Mouse (Mus musculus) limb, embryonic 12.5 days (tissue): Measurements from ENCODE around the gene Znhit6. TPM values are rescaled to one million over a fixed set of nuclear protein-coding genes. Genes with fewer than 3 reads are reported as not detected.

ENCODE experiments used
- ATAC-seq: fragments of 200-750 bp; cut with Nextera tagmentation; 2 replicates; pipeline ENCODE4 v1.8.0; 2017; ENCODE audit warnings: low read depth, moderate TSS enrichment; ENCODE audit not compliant: insufficient number of reproducible peaks, insufficient read depth, low FRiP score, low TSS enrichment
- H3K27ac ChIP-seq: fragments of 300-500 bp; sonication (generic); 2 replicates; pipeline ENCODE4 v1.5.1; 2016; ENCODE audit warnings: mild to moderate bottlenecking, moderate library complexity
- H3K27me3 ChIP-seq: fragments of 300-500 bp; sonication (generic); 2 replicates; pipeline ENCODE4 v1.6.1; 2016; ENCODE audit warnings: mild to moderate bottlenecking, moderate library complexity
- H3K36me3 ChIP-seq: fragments of 300-500 bp; sonication (generic); 2 replicates; pipeline ENCODE4 v1.6.1; 2016; ENCODE audit warnings: mild to moderate bottlenecking, moderate library complexity
- H3K4me1 ChIP-seq: fragments of 300-500 bp; sonication (generic); replicated peaks from 2 replicates; pipeline ENCODE4 v1.6.1; 2016
- H3K4me2 ChIP-seq: fragments of 300-500 bp; sonication (generic); 2 replicates; pipeline ENCODE4 v1.6.1; 2016; ENCODE audit warnings: mild to moderate bottlenecking, moderate library complexity
- H3K4me3 ChIP-seq: fragments of 300-500 bp; sonication (generic); replicated peaks from 2 replicates; pipeline ENCODE4 v1.5.1; 2016; ENCODE audit warnings: mild to moderate bottlenecking
- H3K9ac ChIP-seq: fragments of 300-500 bp; sonication (generic); replicated peaks from 2 replicates; pipeline ENCODE4 v1.6.1; 2016; ENCODE audit warnings: mild to moderate bottlenecking, moderate library complexity
- H3K9me3 ChIP-seq: fragments of 300-500 bp; sonication (generic); 2 replicates; pipeline ENCODE4 v1.6.1; 2016; ENCODE audit warnings: mild to moderate bottlenecking, moderate library complexity
- WGBS: fragments of 180-500 bp; shearing (Covaris S2); methylation state at CpG from one replicate; pipeline ENCODE4 v1.1.7; 2016; 5-methylcytosine and 5-hydroxymethylcytosine counted together
- polyA plus RNA-seq: library from polyadenylated mRNA; unstranded; fragments of >200 nt; fragmentation: Nextera tagmentation; extraction: Ambion mirVana; gene quantifications from 2 replicates; pipeline ENCODE4 v1.2.1, GENCODE M21; 2016

Znhit6 gene
- polyA plus RNA-seq, 1 experiment from 2014 or later, result 45.7 TPM

GRCm38 (mm10) chr3:145627830-145628229, 51.8 kb downstream of the Znhit6 start:
- no peaks in the 10 kb centered on the region for H3K36me3 ChIP-seq
- no peak overlapping the region for H3K4me2 ChIP-seq
- H3K4me1 ChIP-seq, result peaks cover 3% of the 10 kb centered on the region
- H3K27ac ChIP-seq, result no peak overlapping the region
- no peak overlapping the region for H3K9ac ChIP-seq
- 72% methylated on average over 3 of the region's 3 CpGs for WGBS
- no peaks in the 10 kb centered on the region for H3K27me3 ChIP-seq
- H3K4me3 ChIP-seq, result no peak overlapping the region
- no peak for ATAC-seq
- no peaks in the 10 kb centered on the region for H3K9me3 ChIP-seq

- Histone ChIP-seq H3K27ac (no peak overlapping the region), H3K4me1 (peaks cover 9% of the 10 kb centered on the region), H3K9ac (no peak overlapping the region), H3K36me3 (no peaks in the 10 kb centered on the region), H3K4me2 (no peak overlapping the region), H3K4me3 (no peak overlapping the region), H3K27me3 (no peaks in the 10 kb centered on the region), H3K9me3 (no peaks in the 10 kb centered on the region)
- 85% methylated on average over 5 of the region's 5 CpGs for WGBS
- no peak for ATAC-seq
Observed at GRCm38 (mm10) chr3:145628643-145629042, 52.6 kb downstream of the Znhit6 start.

DNA sequence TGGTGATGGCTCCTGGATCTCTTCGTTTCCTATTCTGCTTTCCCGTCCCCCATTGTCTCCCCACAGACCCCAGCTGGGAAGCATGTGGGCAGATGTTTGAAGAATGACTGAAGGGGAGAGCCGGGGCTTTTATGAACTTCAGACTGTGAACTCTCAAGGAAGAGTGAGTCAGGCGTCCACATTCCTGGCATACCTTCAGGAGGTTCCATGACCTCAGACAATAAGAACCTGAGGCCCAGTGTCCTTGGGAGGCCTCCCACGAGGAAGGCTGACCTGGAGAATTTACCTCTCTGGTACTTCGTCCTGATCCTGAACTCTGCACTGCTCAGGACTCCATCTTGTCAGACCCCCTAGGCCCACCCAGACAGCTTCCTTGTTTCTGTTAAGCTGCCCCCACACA, 56.9 kb downstream of the Znhit6 start:
- Histone ChIP-seq H3K36me3 (no peaks in the 10 kb centered on the region), H3K4me1 (peaks cover 9% of the 10 kb centered on the region), H3K9me3 (no peaks in the 10 kb centered on the region), H3K9ac (no peak overlapping the region), H3K27me3 (no peaks in the 10 kb centered on the region), H3K27ac (no peak overlapping the region), H3K4me2 (no peak overlapping the region), H3K4me3 (no peak overlapping the region)
- WGBS, result 21% methylated on average over 6 of the region's 6 CpGs
- no peak for ATAC-seq

- Histone ChIP-seq H3K9ac (no peak overlapping the region), H3K4me3 (no peak overlapping the region), H3K4me1 (peaks cover 18% of the 10 kb centered on the region), H3K4me2 (no peak overlapping the region), H3K9me3 (no peaks in the 10 kb centered on the region), H3K27ac (no peak overlapping the region), H3K27me3 (no peaks in the 10 kb centered on the region), H3K36me3 (no peaks in the 10 kb centered on the region)
- 79% methylated on average over 14 of the region's 14 CpGs for WGBS
- ATAC-seq, result no peak
Observed at GRCm38 (mm10) chr3:145634002-145634710, 58.2 kb downstream of the Znhit6 start.

DNA sequence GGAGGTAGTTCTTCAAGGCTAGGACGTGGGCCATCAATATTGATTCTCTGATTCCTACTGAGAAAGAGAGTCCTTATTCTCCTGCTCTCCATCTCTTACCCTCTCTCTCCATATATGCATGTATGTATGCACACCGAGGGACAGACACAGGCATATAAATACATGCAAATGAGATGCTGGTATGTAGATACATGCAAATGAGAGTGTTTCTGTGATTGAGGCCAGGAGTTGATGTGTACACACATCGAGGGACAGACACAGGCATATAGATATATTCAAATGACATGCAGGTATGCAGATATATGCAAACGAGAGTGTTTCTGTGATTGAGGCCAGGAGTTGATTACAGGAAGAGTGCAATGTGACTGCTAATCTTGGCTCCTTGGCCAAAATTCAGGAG, 64.2 kb downstream of the Znhit6 start:
- Histone ChIP-seq H3K9ac (no peak overlapping the region), H3K36me3 (no peaks in the 10 kb centered on the region), H3K27me3 (no peaks in the 10 kb centered on the region; the same call in 1 of the 2 replicates), H3K4me3 (no peak overlapping the region), H3K4me1 (peaks cover 25% of the 10 kb centered on the region), H3K4me2 (no peak overlapping the region), H3K9me3 (no peaks in the 10 kb centered on the region), H3K27ac (no peak overlapping the region)
- 88% methylated on average over 4 of the region's 4 CpGs for WGBS
- ATAC-seq, result no peak

GRCm38 (mm10) chr3:145640583-145640982, 64.6 kb downstream of the Znhit6 start:
- Histone ChIP-seq H3K4me3 (no peak overlapping the region), H3K36me3 (no peaks in the 10 kb centered on the region), H3K4me1 (peaks cover 25% of the 10 kb centered on the region), H3K4me2 (no peak overlapping the region), H3K27ac (no peak overlapping the region), H3K27me3 (no peaks in the 10 kb centered on the region; the same call in 1 of the 2 replicates), H3K9ac (no peak overlapping the region), H3K9me3 (no peaks in the 10 kb centered on the region)
- WGBS, result 84% methylated on average over 4 of the region's 4 CpGs
- ATAC-seq, result no peak

DNA sequence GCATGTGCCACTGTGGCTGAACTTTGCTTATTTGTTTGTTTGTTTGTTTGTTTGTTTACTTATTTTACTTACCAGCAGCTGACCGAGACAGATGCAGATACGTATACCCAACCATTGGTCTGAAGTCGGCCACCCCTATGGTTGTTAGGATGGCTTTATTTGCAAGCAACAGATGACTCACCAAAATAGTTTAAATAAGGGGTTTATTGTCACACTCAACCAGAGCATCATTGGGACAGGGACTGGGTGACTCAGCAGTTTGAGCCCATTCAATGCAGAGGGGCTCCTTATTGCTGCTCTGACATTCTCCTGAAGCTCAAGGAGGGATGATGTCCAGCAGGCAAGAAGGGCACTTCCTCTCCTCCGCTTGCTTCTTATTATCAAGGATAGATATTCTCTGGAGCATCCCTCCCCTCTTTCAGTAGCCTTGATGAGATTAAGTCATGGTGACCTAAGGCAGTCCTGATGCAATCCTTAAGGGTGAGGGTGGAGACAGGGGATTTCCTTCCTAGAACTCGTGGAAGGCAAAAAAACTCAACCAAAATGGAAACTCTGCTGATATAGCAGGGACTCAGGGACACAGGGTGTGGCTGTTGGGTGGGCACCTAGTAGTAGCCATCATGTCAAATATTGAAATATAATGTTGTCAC, 65.2 kb downstream of the Znhit6 start:
- 86% methylated on average over 5 of the region's 5 CpGs for WGBS
- no peak for ATAC-seq

DNA sequence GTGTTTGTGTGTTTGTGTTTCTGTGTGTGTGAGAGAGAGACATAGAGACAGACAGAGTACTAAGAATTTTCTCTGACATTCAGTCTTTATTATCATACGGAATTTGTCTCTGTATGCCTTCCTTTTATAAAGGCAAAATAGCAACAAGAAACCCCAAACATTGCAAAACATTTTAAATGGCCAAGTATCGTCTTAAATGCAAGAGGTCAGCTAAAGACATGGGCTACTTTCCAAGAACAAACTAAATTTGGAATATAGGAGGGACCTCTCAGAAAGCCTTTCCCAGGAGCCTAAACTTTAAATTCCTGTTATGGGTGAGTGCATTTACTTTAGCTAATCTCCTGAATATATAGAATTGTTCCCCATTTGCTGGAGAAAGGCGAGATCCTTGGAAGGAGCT, 65.9 kb downstream of the Znhit6 start:
- WGBS, result 79% methylated on average over 3 of the region's 3 CpGs
- no peak overlapping the region for H3K9ac ChIP-seq
- no peaks in the 10 kb centered on the region for H3K36me3 ChIP-seq
- H3K27me3 ChIP-seq, result no peaks in the 10 kb centered on the region; the same call in 1 of the 2 replicates
- H3K4me1 ChIP-seq, result peaks cover 34% of the 10 kb centered on the region
- H3K9me3 ChIP-seq, result no peaks in the 10 kb centered on the region
- no peak overlapping the region for H3K27ac ChIP-seq
- H3K4me2 ChIP-seq, result no peak overlapping the region
- ATAC-seq, result no peak
- H3K4me3 ChIP-seq, result no peak overlapping the region

More for the DNA sequence above, 65.2 kb downstream of the Znhit6 start:
- no peak overlapping the region for H3K9ac ChIP-seq
- H3K36me3 ChIP-seq, result no peaks in the 10 kb centered on the region
- no peak overlapping the region for H3K4me2 ChIP-seq
- no peaks in the 10 kb centered on the region; the same call in 1 of the 2 replicates for H3K27me3 ChIP-seq
- H3K27ac ChIP-seq, result no peak overlapping the region
- no peak overlapping the region for H3K4me3 ChIP-seq
- H3K4me1 ChIP-seq, result peaks cover 28% of the 10 kb centered on the region
- no peaks in the 10 kb centered on the region for H3K9me3 ChIP-seq

GRCm38 (mm10) chr3:145642861-145643260, 66.9 kb downstream of the Znhit6 start:
- H3K27me3 ChIP-seq, result no peaks in the 10 kb centered on the region; the same call in 1 of the 2 replicates
- no peak overlapping the region for H3K4me2 ChIP-seq
- peaks cover 44% of the 10 kb centered on the region for H3K4me1 ChIP-seq
- ATAC-seq, result no peak
- peaks cover 9% of the 10 kb centered on the region for H3K36me3 ChIP-seq
- no peak overlapping the region for H3K4me3 ChIP-seq
- H3K9me3 ChIP-seq, result no peaks in the 10 kb centered on the region
- no peak overlapping the region for H3K27ac ChIP-seq
- 34% methylated on average over 11 of the region's 11 CpGs for WGBS
- no peak overlapping the region for H3K9ac ChIP-seq

DNA sequence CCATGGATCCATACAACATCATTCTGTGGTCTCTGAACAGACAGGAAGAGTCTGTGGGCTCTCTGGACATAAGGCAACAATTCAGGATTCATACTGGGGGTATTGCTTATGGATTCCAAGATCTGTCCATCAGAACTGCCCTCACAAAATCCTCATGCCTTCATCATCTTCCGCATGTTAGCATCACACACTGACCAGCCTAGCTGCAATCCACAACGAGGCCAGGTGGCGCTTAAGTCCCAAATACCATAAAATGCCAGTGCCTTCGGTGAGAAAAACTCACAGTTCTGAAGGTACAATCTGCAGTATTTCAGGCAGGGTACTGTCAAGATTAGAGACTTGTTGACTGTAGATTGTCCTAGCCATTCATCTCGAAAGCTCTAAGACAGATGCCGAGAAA, 69.5 kb downstream of the Znhit6 start:
- peaks cover 15% of the 10 kb centered on the region for H3K36me3 ChIP-seq
- H3K9me3 ChIP-seq, result no peaks in the 10 kb centered on the region
- no peak overlapping the region for H3K9ac ChIP-seq
- 71% methylated on average over 6 of the region's 6 CpGs for WGBS
- no peak overlapping the region for H3K4me2 ChIP-seq
- no peak for ATAC-seq
- H3K27me3 ChIP-seq, result no peaks in the 10 kb centered on the region; the same call in 1 of the 2 replicates
- peaks cover 45% of the 10 kb centered on the region for H3K4me1 ChIP-seq
- H3K4me3 ChIP-seq, result no peak overlapping the region
- H3K27ac ChIP-seq, result 0 out of 2 replicates have a peak overlapping the region, but pooled peaks have one; percentile 5

DNA sequence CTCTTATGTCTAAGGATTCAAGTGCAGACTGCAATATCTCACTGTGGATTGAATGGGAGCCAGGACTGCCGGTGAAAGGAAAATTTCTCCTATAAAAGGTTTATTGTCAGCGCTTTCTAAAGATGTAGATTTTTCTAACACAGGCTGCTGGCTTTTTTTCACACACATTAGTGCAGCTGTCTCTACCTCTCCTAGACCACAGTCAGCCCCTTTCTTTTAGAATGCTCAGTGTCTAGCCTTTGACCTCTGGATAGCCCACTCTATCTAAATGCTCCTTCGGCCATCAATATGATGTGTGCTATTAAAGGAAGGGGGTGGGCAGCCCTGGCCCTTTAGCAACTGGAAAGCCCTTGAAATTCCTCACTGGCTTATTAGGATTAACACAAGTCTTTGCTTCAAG, 70.0 kb downstream of the Znhit6 start:
- no peak overlapping the region for H3K4me3 ChIP-seq
- peak overlapping the region; percentile 26; the same call in 1 of the 2 replicates for H3K4me2 ChIP-seq
- peaks cover 51% of the 10 kb centered on the region for H3K4me1 ChIP-seq
- 38% methylated on average over 3 of the region's 3 CpGs for WGBS
- H3K36me3 ChIP-seq, result peaks cover 15% of the 10 kb centered on the region
- H3K9ac ChIP-seq, result no peak overlapping the region
- H3K27me3 ChIP-seq, result no peaks in the 10 kb centered on the region; the same call in 1 of the 2 replicates
- H3K9me3 ChIP-seq, result no peaks in the 10 kb centered on the region
- peak overlapping the region; percentile 69 for H3K27ac ChIP-seq
- ATAC-seq, result no peak
